Mouse (Mus musculus): ENCODE results near the gene Rsad2. TPM values are rescaled to one million over a fixed set of nuclear protein-coding genes. Genes with fewer than 3 reads are reported as not detected.

The Rsad2 gene
- total and polyA plus RNA-seq, 2 experiments = 3.6 to 6.2 TPM

DNA sequence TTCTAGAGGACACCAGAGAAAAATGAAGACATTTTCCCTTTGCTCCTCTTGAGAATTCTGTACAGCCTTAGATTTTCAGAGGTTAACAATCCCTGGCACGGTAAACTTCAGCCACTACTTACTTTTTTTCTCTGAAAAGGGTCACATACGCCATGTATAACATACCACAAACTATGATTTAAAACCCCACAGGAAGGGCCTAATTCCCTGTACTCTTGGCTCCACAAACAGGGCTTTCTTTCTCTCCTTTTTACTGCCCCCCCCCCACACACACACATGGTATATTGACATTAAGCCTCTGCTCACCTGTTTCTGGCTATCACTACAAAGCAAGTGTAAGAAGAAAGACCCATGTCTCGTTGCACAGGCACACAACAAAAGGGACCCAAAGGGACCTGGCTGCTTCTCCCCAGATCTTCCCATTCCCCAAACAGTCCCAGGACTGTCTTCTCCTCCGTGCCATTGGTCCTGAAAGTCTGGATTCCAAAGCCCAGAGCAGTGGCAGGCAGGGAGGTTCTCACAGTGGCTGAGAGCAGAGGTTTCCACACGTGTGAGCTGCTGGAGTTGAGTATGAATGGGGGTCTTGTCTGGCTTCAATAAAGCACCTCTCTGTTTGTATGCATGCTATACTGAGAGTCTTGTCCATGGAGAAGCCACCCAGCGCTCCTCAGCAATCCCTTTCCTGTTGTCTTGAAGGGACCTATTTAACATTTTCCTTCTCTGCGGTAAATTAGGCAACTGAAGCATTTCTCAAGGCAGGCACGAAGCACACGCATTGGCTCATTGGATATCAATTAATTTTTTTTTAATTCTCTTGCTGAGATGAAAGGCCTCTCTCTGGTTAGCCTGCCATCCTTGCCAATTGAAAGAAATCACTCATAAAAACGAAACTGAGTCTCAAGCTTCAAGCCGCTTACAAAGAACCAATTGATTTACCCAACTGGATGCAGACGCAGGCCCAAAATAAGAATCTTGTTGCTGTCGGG lies 61.5 kb downstream of the Rsad2 start:
- H3K36me3 ChIP-seq (ENCODE audit: control insufficient read depth, insufficient read depth, low read length) = no peaks in the 10 kb centered on the region
- 92% methylated on average over 13 of the region's 13 CpGs for WGBS
- no peak overlapping the region for H3K4me3 ChIP-seq (ENCODE audit: insufficient read depth, low read depth, low read length)
- TF ChIP-seq CTCF (IDR thresholded peaks at IDR 0.05; ENCODE audit: low read depth, low read length) = no peak
- TF ChIP-seq POLR2A (IDR thresholded peaks at IDR 0.05; ENCODE audit: extremely low read depth, insufficient read depth, low read length) = no peak
- peaks cover 3% of the 10 kb centered on the region; the same call in 1 of the 2 replicates for H3K4me1 ChIP-seq (ENCODE audit: control insufficient read depth, insufficient read depth, low read length)
- H3K9ac ChIP-seq (ENCODE audit: low read depth, low read length) = no peak overlapping the region
- H3K27me3 ChIP-seq (ENCODE audit: control insufficient read depth, insufficient read depth, low read length) = no peaks in the 10 kb centered on the region
- peaks cover 3% of the 10 kb centered on the region; the same call in 1 of the 2 replicates for H3K79me2 ChIP-seq (ENCODE audit: control insufficient read depth, insufficient read depth, low read length)
- DNase-seq (ENCODE audit: extremely low read depth, low read depth, low spot score) = no peak
- H3K27ac ChIP-seq (replicated peaks; ENCODE audit: insufficient read depth, low read depth, low read length) = no peak overlapping the region

DNA sequence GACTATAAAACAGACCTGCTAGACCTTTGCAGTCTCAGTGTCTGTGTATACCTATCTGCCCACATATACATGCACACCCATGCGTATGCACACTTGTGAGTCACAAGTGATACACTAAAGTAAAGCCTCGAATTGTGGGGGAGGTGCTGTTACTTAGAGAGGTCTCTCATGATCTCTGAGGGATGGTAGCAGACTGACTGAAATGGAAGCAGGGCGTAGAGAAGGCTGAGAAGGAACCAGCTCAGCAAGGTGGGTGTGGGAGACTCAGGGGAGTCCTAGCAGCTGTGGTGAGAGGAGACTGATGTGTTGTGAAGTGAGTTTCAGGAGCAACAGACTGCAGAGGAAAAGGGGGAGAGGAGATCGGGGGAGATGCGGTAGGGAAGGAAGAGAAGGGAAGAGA lies 63.0 kb downstream of the Rsad2 start:
- H3K36me3 ChIP-seq (ENCODE audit: control insufficient read depth, insufficient read depth, low read length) = no peaks in the 10 kb centered on the region
- 0 out of 2 replicates have a peak, but pooled peaks cover 1% of the 10 kb centered on the region for H3K4me1 ChIP-seq (ENCODE audit: control insufficient read depth, insufficient read depth, low read length)
- H3K4me3 ChIP-seq (ENCODE audit: insufficient read depth, low read depth, low read length) = no peak overlapping the region
- TF ChIP-seq POLR2A (IDR thresholded peaks at IDR 0.05; ENCODE audit: extremely low read depth, insufficient read depth, low read length) (no peak), CTCF (IDR thresholded peaks at IDR 0.05; ENCODE audit: low read depth, low read length) (no peak)
- no peak overlapping the region for H3K9ac ChIP-seq (ENCODE audit: low read depth, low read length)
- H3K27ac ChIP-seq (replicated peaks; ENCODE audit: insufficient read depth, low read depth, low read length) = no peak overlapping the region
- H3K79me2 ChIP-seq (ENCODE audit: control insufficient read depth, insufficient read depth, low read length) = peaks cover 3% of the 10 kb centered on the region; the same call in 1 of the 2 replicates
- DNase-seq (ENCODE audit: extremely low read depth, low read depth, low spot score) = no peak
- WGBS = 89% methylated on average over 5 of the region's 5 CpGs
- no peaks in the 10 kb centered on the region for H3K27me3 ChIP-seq (ENCODE audit: control insufficient read depth, insufficient read depth, low read length)

Other genes starting within 250 kb of the Rsad2 start
- 2.0 and 3.3 TPM in 2 replicates for gene Rnf144a, start 41.2 kb downstream of the Rsad2 start, total RNA-seq (2014; rRNA removed)
- gene Rnf144a, start 41.2 kb downstream of the Rsad2 start, polyA plus RNA-seq (2012; rRNA removed) = 2.3 and 2.8 TPM in 2 replicates
- 5.7 and 7.0 TPM in 2 replicates for gene Cmpk2, start 12.8 kb upstream of the Rsad2 start, total RNA-seq (2014; rRNA removed)
- 3.6 and 4.8 TPM in 2 replicates for gene Cmpk2, start 12.8 kb upstream of the Rsad2 start, polyA plus RNA-seq (2012; rRNA removed)